Mouse (Mus musculus) ES-E14 (cell line): ENCODE data around the gene Plekhg2. TPM values are rescaled to one million over a fixed set of nuclear protein-coding genes. Genes with fewer than 3 reads are reported as not detected.

Experiments
- DNase-seq: peaks from one replicate; pipeline ENCODE4 v3.0.0-alpha.2; 2013; ENCODE audit warnings: low read depth, low spot score
- H3K27ac ChIP-seq: 2 replicates; pipeline ENCODE4 v1.5.1; 2012; ENCODE audit warnings: low read depth, mild to moderate bottlenecking, low read length, moderate library complexity, mixed read lengths; ENCODE audit not compliant: poor library complexity, insufficient read depth, severe bottlenecking
- H3K36me3 ChIP-seq: 2 replicates; pipeline ENCODE4 v1.6.1; 2012; ENCODE audit warnings: mild to moderate bottlenecking, low read length, moderate library complexity, mixed read lengths; ENCODE audit not compliant: control insufficient read depth, poor library complexity, insufficient read depth, severe bottlenecking
- H3K4me1 ChIP-seq, 2 experiments: fragments of 150-350 bp in 1 of 2; sonication (generic) in 1 of 2; 2 replicates each; pipeline ENCODE4 v1.6.1; 2012; ENCODE audit warnings: low read length in 2 of 2, mild to moderate bottlenecking in 1 of 2, mixed read lengths in 1 of 2; ENCODE audit not compliant: control insufficient read depth in 2 of 2, insufficient read depth in 2 of 2, poor library complexity in 1 of 2
- H3K4me3 ChIP-seq, 2 experiments: fragments of 150-350 bp in 1 of 2; sonication (generic) in 1 of 2; 2 replicates each; pipeline ENCODE4 v1.5.1; 2012; ENCODE audit warnings: low read length in 2 of 2, low read depth in 1 of 2, mild to moderate bottlenecking in 1 of 2, mixed read lengths in 1 of 2; ENCODE audit not compliant: insufficient read depth in 1 of 2, poor library complexity in 1 of 2, severe bottlenecking in 1 of 2
- H3K9ac ChIP-seq: 2 replicates; pipeline ENCODE4 v1.6.1; 2012; ENCODE audit warnings: low read depth, mild to moderate bottlenecking, low read length, mixed read lengths; ENCODE audit not compliant: poor library complexity, insufficient read depth, severe bottlenecking
- H3K9me3 ChIP-seq: fragments of 150-350 bp; sonication (generic); 2 replicates; pipeline ENCODE4 v1.6.1; 2012; ENCODE audit warnings: low read depth, mild to moderate bottlenecking, low read length; ENCODE audit not compliant: control insufficient read depth, insufficient read depth
- CHD2 ChIP-seq: IDR thresholded peaks from 2 replicates; pipeline ENCODE4 v1.6.1; 2014; ENCODE audit warnings: mild to moderate bottlenecking, low read depth, low read length, inconsistent platforms
- HCFC1 ChIP-seq: IDR thresholded peaks from 2 replicates; pipeline ENCODE4 v1.6.1; 2012; ENCODE audit warnings: low read length, inconsistent platforms, borderline replicate concordance; ENCODE audit not compliant: insufficient read depth
- MAFK ChIP-seq: IDR thresholded peaks from 2 replicates; pipeline ENCODE4 v1.6.1; 2014; ENCODE audit warnings: mild to moderate bottlenecking, low read depth, low read length, inconsistent platforms; ENCODE audit not compliant: insufficient read depth
- ZC3H11A ChIP-seq: IDR thresholded peaks from 2 replicates; pipeline ENCODE4 v1.6.1; 2012; ENCODE audit warnings: low read depth, mild to moderate bottlenecking, inconsistent platforms, low read length, borderline replicate concordance
- ZNF384 ChIP-seq: IDR thresholded peaks from 2 replicates; pipeline ENCODE4 v1.6.1; 2012; ENCODE audit warnings: low read depth, low read length, inconsistent platforms
- in situ Hi-C, 2 experiments: fragments of 600-800 bp; cut with MboI; formaldehyde crosslinking; loops; one replicate each; pipeline ENCODE4 v1.15.1; 2025; ENCODE audit warnings: low sequenced_read_pairs in 2 of 2, inconsistent platforms in 1 of 2; ENCODE audit not compliant: unreplicated experiment in 2 of 2
- total RNA-seq: library from RNA; depleted of rRNA; stranded (reverse); fragments of 300-350 nt; gene quantifications from 2 replicates; pipeline ENCODE4 v1.2.3, GENCODE M21; 2012

Plekhg2 gene
- total RNA-seq, 1 experiment, result 15.0 TPM

DNA sequence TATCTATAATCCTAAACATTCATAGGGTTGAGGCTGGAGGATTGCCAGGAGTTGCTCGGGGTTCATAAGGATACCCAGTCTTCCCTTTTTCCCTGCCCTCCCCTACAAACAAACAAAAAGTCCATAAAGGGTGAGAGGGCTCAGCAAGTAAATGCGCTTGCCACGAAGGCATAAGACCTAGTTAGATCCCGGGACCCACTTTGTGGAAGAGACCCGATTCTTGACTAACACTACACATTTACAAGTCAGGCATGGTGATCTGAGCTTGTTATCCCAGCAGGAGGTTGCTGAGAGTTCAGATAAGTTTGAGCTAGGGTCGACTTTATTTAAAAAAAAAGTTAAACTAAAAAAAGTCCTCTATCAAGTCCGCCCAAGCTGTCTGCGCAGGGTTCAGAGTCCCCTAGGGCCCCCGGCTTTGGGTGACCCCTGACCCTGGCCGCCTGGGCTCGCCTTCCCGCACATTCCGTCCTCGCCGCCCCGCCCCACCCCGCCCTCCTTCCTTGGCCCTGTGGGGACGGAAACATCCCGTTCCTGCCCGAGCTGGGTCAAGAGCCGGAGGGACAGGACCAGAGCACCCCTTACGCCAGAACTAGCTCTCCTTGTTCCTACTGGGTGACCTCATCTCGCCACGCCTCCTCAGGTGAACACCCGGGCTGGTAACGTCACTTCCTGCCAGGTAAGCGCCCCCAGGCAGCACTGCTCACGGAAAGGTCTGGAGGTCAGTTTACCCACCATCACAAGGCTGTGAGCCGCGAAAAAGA lies 3.8 kb upstream of the Plekhg2 start:
- Histone ChIP-seq H3K36me3 (peaks cover 10% of the 10 kb centered on the region), H3K9me3 (no peaks in the 10 kb centered on the region), H3K27ac (peak overlapping the region; percentile 91), H3K9ac (peak overlapping the region; percentile 81), H3K4me1 (peaks cover 5 to 13% of the 10 kb centered on the region in 2 experiments; a peak in 2 of 4 replicates), H3K4me3 (peak overlapping the region; percentile 59 to 87)
- in situ Hi-C loops, result no loop called here
- TF ChIP-seq ZNF384 (no peak), HCFC1 (0 out of 2 replicates have a peak, but pooled peaks have one; percentile 11), CHD2 (0 out of 2 replicates have a peak, but pooled peaks have one; percentile 12)
- no peak for DNase-seq

DNA sequence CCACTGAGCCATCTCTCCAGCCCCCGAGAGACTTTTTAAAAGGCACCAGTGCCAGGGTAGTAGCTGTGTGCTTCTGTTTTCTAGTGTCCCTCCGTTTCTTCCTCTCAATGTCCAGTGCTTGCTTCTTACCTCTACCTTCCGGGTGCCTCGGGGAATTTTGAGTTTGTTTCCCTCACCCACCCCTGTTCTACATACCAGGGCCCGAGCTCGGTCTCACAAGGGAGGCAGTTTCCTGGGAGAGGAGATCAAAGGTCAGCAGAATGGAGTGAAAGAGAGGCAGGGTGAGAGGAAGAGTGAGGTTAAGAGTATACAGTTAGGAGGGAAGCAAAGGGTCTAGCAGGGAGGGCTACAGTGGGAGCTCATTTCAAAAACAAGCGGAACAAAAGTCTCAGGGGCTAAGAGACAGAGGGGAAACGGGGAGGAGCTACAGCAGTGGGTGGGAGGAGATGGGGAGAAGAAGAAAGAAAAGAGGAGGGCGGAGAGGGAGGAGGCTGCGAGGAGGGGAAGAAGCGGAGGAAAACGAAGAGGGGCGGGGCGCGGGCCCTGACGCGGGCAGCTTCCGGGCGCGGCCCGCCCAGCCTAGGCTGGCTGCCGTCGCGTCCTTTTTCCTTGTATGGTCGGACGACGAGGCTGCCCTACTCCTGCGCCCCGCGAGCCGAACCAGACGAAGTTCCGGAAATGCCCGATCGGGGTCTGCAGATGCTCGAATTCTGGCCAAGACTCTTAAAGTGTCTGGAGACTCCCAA lies 3.0 kb upstream of the Plekhg2 start:
- Histone ChIP-seq H3K27ac (peak overlapping the region; percentile 91), H3K4me1 (peaks cover 0 to 14% of the 10 kb centered on the region in 2 experiments; a peak in 2 of 4 replicates), H3K4me3 (peak overlapping the region; percentile 59 to 87), H3K9me3 (no peaks in the 10 kb centered on the region), H3K9ac (peak overlapping the region; percentile 81), H3K36me3 (peaks cover 10% of the 10 kb centered on the region)
- DNase-seq, result peak; percentile 95
- no peak for TF ChIP-seq MAFK
- no peak for TF ChIP-seq ZNF384
- no peak for TF ChIP-seq HCFC1
- no peak for TF ChIP-seq ZC3H11A
- TF ChIP-seq CHD2, result no peak
- in situ Hi-C loops, result no loop called here

- H3K36me3 ChIP-seq, result peaks cover 13% of the 10 kb centered on the region
- no peak for DNase-seq
- in situ Hi-C loops, result no loop called here
- H3K27ac ChIP-seq, result no peak overlapping the region; the same call in 1 of the 2 replicates
- peaks cover 0 to 13% of the 10 kb centered on the region in 2 experiments; a peak in 2 of 4 replicates for H3K4me1 ChIP-seq
- TF ChIP-seq HCFC1, result no peak
- TF ChIP-seq ZNF384, result no peak
- no peak for TF ChIP-seq MAFK
- TF ChIP-seq ZC3H11A, result no peak
- TF ChIP-seq CHD2, result no peak
- no peak overlapping the region for H3K9ac ChIP-seq
- no peaks in the 10 kb centered on the region for H3K9me3 ChIP-seq
- no peak overlapping the region; a peak in 1 of 4 replicates for H3K4me3 ChIP-seq
These were observed 2.2 kb upstream of the Plekhg2 start for GRCm38 (mm10) chr7:28374647-28375046.

- H3K4me3 ChIP-seq, result no peak overlapping the region
- H3K4me1 ChIP-seq, result peaks cover 0 to 13% of the 10 kb centered on the region in 2 experiments; a peak in 2 of 4 replicates
- in situ Hi-C loops, result no loop called here
- H3K9me3 ChIP-seq, result no peaks in the 10 kb centered on the region
- no peak overlapping the region for H3K27ac ChIP-seq
- no peak for TF ChIP-seq CHD2
- no peak for TF ChIP-seq ZC3H11A
- TF ChIP-seq MAFK, result no peak
- TF ChIP-seq HCFC1, result no peak
- no peak for TF ChIP-seq ZNF384
- peak overlapping the region; percentile 1; the same call in 1 of the 2 replicates for H3K9ac ChIP-seq
- peaks cover 13% of the 10 kb centered on the region for H3K36me3 ChIP-seq
- DNase-seq, result no peak
These were observed 1.6 kb upstream of the Plekhg2 start for GRCm38 (mm10) chr7:28373891-28374495.
